Mouse (Mus musculus): ENCODE measurements around the gene Rfx8.

Gene Rfx8

GRCm38 (mm10) chr1:39720632-39721350 is at the start of gene Rfx8:
Gene Rfx8, minus strand, starts transcription at chr1:39720997.
- DNase-seq, result peak; percentile 56 to 59

GRCm38 (mm10) chr1:39770436-39770835 is 49.6 kb upstream of the Rfx8 start:
- no peak for DNase-seq

GRCm38 (mm10) chr1:39768017-39768416 is 47.2 kb upstream of the Rfx8 start:
- no peak for DNase-seq

GRCm38 (mm10) chr1:39765854-39766493 is 45.2 kb upstream of the Rfx8 start:
- peak in 1 of 2 experiments; percentile 38 for DNase-seq

GRCm38 (mm10) chr1:39762025-39762370 is 41.2 kb upstream of the Rfx8 start:
- peak; percentile 63 to 68 for DNase-seq

- peak; percentile 83 to 84 for DNase-seq
Measured at GRCm38 (mm10) chr1:39761211-39762024, 40.6 kb upstream of the Rfx8 start.

GRCm38 (mm10) chr1:39760181-39760715 is 39.5 kb upstream of the Rfx8 start:
- no peak for DNase-seq

- DNase-seq, result peak in 1 of 2 experiments; percentile 48
Measured at GRCm38 (mm10) chr1:39759231-39760175, 38.7 kb upstream of the Rfx8 start.

GRCm38 (mm10) chr1:39758244-39758643 is 37.4 kb upstream of the Rfx8 start:
- no peak for DNase-seq

- DNase-seq, result no peak
Measured at GRCm38 (mm10) chr1:39756952-39757351, 36.2 kb upstream of the Rfx8 start.

GRCm38 (mm10) chr1:39754224-39754957 is 33.6 kb upstream of the Rfx8 start:
- no peak for DNase-seq

GRCm38 (mm10) chr1:39751537-39751936 is 30.7 kb upstream of the Rfx8 start:
- no peak for DNase-seq

- no peak for DNase-seq
Measured at GRCm38 (mm10) chr1:39749664-39750063, 28.9 kb upstream of the Rfx8 start.

- no peak for DNase-seq
Measured at GRCm38 (mm10) chr1:39749214-39749613, 28.4 kb upstream of the Rfx8 start.

GRCm38 (mm10) chr1:39748666-39749065 is 27.9 kb upstream of the Rfx8 start:
- no peak for DNase-seq

- DNase-seq, result no peak
Measured at GRCm38 (mm10) chr1:39746464-39746863, 25.7 kb upstream of the Rfx8 start.

- DNase-seq, result peak in 1 of 2 experiments; percentile 22
Measured at GRCm38 (mm10) chr1:39740948-39741347, 20.2 kb upstream of the Rfx8 start.

GRCm38 (mm10) chr1:39740002-39740401 is 19.2 kb upstream of the Rfx8 start:
- DNase-seq, result no peak

- no peak for DNase-seq
Measured at GRCm38 (mm10) chr1:39735927-39736604, 15.3 kb upstream of the Rfx8 start.

- DNase-seq, result no peak
Measured at GRCm38 (mm10) chr1:39735493-39735892, 14.7 kb upstream of the Rfx8 start.

GRCm38 (mm10) chr1:39734881-39735280 is 14.1 kb upstream of the Rfx8 start:
- DNase-seq, result no peak
